Mouse (Mus musculus) liver, postnatal 0 days (tissue): Measurements from ENCODE around the gene Nisch.

Experiments
- CTCF ChIP-seq: sonication (generic); IDR thresholded peaks from 2 replicates; pipeline ENCODE4 v1.5.1; 2016; ENCODE audit warnings: antibody characterized with exemption, low read depth
- EP300 ChIP-seq: IDR thresholded peaks from 2 replicates; pipeline ENCODE4 v1.6.1; 2016; ENCODE audit warnings: antibody characterized with exemption, low read depth, mild to moderate bottlenecking

GRCm38 (mm10) chr14:31137791-31138190 is 79.0 kb downstream of the Nisch start:
- TF ChIP-seq CTCF: no peak
- TF ChIP-seq EP300: no peak
